Mouse (Mus musculus) midbrain, embryonic 14.5 days (tissue): ENCODE results near the gene Pou5f2. TPM values are rescaled to one million over a fixed set of nuclear protein-coding genes. Genes with fewer than 3 reads are reported as not detected.

ENCODE experiments used
- ATAC-seq: fragments of 200-750 bp; cut with Nextera tagmentation; 2 replicates; pipeline ENCODE4 v1.8.0; 2017; ENCODE audit warnings: moderate number of reproducible peaks, moderate library complexity; ENCODE audit not compliant: low FRiP score, low TSS enrichment
- DNase-seq: peaks from one replicate; pipeline ENCODE4 v3.0.0-alpha.2; 2015
- H3K27ac ChIP-seq: fragments of 300-500 bp; sonication (generic); replicated peaks from 2 replicates; pipeline ENCODE4 v1.5.1; 2014; ENCODE audit warnings: mild to moderate bottlenecking, low read depth, low read length, moderate library complexity
- H3K27me3 ChIP-seq: fragments of 300-500 bp; sonication (generic); 2 replicates; pipeline ENCODE4 v1.6.1; 2014; ENCODE audit warnings: low read length, control low read depth, mixed read lengths; ENCODE audit not compliant: control insufficient read depth, insufficient read depth
- H3K36me3 ChIP-seq: fragments of 300-500 bp; sonication (generic); 2 replicates; pipeline ENCODE4 v1.6.1; 2014; ENCODE audit warnings: low read length, control low read depth; ENCODE audit not compliant: control insufficient read depth, insufficient read depth
- H3K4me1 ChIP-seq: fragments of 300-500 bp; sonication (generic); 2 replicates; pipeline ENCODE4 v1.6.1; 2014; ENCODE audit warnings: mild to moderate bottlenecking, antibody characterized with exemption, low read length, control low read depth; ENCODE audit not compliant: control insufficient read depth, insufficient read depth
- H3K4me2 ChIP-seq: fragments of 300-500 bp; sonication (generic); 2 replicates; pipeline ENCODE4 v1.6.1; 2014; ENCODE audit warnings: mild to moderate bottlenecking, low read length, moderate library complexity
- H3K4me3 ChIP-seq: fragments of 300-500 bp; sonication (generic); replicated peaks from 2 replicates; pipeline ENCODE4 v1.5.1; 2014; ENCODE audit warnings: low read depth, low read length
- H3K9ac ChIP-seq: fragments of 300-500 bp; sonication (generic); replicated peaks from 2 replicates; pipeline ENCODE4 v1.6.1; 2014; ENCODE audit warnings: mild to moderate bottlenecking, low read length, moderate library complexity
- H3K9me3 ChIP-seq: fragments of 300-500 bp; sonication (generic); 2 replicates; pipeline ENCODE4 v1.6.1; 2016; ENCODE audit warnings: low read length, control low read depth, mixed read lengths; ENCODE audit not compliant: control insufficient read depth
- WGBS: fragments of 180-500 bp; shearing (Covaris S2); extraction: QIAGEN DNeasy Blood & Tissue Kit; methylation state at CpG from one replicate; pipeline ENCODE4 v1.1.7; 2014; 5-methylcytosine and 5-hydroxymethylcytosine counted together
- polyA plus RNA-seq: library from polyadenylated mRNA; unstranded; fragments of >200 nt; fragmentation: Nextera tagmentation; extraction: Ambion mirVana; gene quantifications from 2 replicates; pipeline ENCODE4 v1.2.1, GENCODE M21; 2014

Pou5f2 gene
- polyA plus RNA-seq, 1 experiment from 2014 or later = 0.86 TPM

DNA sequence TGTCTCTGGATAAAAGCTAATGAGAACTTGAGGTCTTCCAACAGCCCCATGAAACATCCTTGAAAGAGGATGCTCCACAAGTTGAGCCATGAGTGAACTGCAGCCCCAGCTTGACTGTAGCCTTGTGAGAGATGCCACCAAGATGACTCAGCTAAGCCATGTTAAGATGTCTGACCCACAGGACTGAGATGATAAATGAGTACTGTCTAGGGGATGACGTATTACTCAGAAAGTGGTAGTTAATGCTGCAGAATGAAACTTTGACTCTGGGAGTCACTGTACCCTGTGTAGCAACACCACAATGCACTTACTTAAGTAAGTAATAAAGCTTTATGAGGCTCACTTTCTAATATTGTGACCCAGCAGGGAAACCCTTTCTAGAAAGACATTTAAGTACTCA is 14.5 kb upstream of the Pou5f2 start:
- Histone ChIP-seq H3K27me3 (no peaks in the 10 kb centered on the region), H3K9me3 (no peaks in the 10 kb centered on the region), H3K9ac (no peak overlapping the region), H3K36me3 (no peaks in the 10 kb centered on the region), H3K4me3 (no peak overlapping the region), H3K27ac (no peak overlapping the region), H3K4me2 (no peak overlapping the region), H3K4me1 (peaks cover 8% of the 10 kb centered on the region)
- no peak for ATAC-seq
- 92% methylated on average over 1 of the region's 1 CpGs for WGBS
- DNase-seq = no peak

GRCm38 (mm10) chr13:78032821-78033220 is 8.1 kb downstream of the Pou5f2 start:
- no peak for ATAC-seq
- H3K4me3 ChIP-seq = no peak overlapping the region
- no peak overlapping the region for H3K4me2 ChIP-seq
- H3K36me3 ChIP-seq = no peaks in the 10 kb centered on the region
- DNase-seq = no peak
- no peaks in the 10 kb centered on the region for H3K27me3 ChIP-seq
- WGBS = 60% methylated on average over 1 of the region's 1 CpGs
- H3K9ac ChIP-seq = no peak overlapping the region
- H3K4me1 ChIP-seq = no peaks in the 10 kb centered on the region
- H3K9me3 ChIP-seq = no peaks in the 10 kb centered on the region
- H3K27ac ChIP-seq = no peak overlapping the region

- ATAC-seq (no peak), DNase-seq (no peak)
- 85% methylated on average over 1 of the region's 1 CpGs for WGBS
- H3K9ac ChIP-seq = no peak overlapping the region
- H3K4me1 ChIP-seq = no peaks in the 10 kb centered on the region
- H3K27ac ChIP-seq = no peak overlapping the region
- no peak overlapping the region for H3K4me3 ChIP-seq
- H3K9me3 ChIP-seq = no peaks in the 10 kb centered on the region
- no peak overlapping the region for H3K4me2 ChIP-seq
- no peaks in the 10 kb centered on the region for H3K36me3 ChIP-seq
- H3K27me3 ChIP-seq = no peaks in the 10 kb centered on the region
These were observed 12.5 kb downstream of the Pou5f2 start for GRCm38 (mm10) chr13:78037203-78037602.

GRCm38 (mm10) chr13:78043203-78043602 is 18.5 kb downstream of the Pou5f2 start:
- Histone ChIP-seq H3K27me3 (no peaks in the 10 kb centered on the region), H3K9me3 (no peaks in the 10 kb centered on the region), H3K4me1 (no peaks in the 10 kb centered on the region), H3K4me2 (no peak overlapping the region), H3K9ac (no peak overlapping the region), H3K4me3 (no peak overlapping the region), H3K36me3 (no peaks in the 10 kb centered on the region), H3K27ac (no peak overlapping the region)
- no peak for ATAC-seq
- no peak for DNase-seq
- WGBS = 60% methylated on average over 6 of the region's 6 CpGs

DNA sequence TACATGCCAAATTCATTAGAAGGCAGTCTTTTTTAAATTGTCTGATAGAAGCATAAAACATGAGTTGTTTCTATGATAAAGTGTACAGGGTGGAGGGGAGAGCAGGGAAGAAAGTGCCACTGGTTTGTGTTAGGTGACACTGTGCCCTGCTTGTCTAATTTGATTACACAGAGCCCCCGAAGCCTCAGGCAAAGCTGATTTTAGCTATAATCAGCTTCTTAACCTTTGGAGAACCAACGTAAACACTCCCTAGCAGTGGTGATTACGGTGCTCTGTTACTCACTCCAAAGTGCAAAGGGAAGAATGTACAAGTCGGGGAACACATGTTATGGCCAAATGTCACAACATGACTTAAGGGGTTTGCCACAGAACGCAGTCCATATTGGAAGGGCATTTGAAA is 20.4 kb downstream of the Pou5f2 start:
- Histone ChIP-seq H3K4me2 (no peak overlapping the region), H3K27me3 (no peaks in the 10 kb centered on the region), H3K27ac (no peak overlapping the region), H3K9me3 (no peaks in the 10 kb centered on the region), H3K4me3 (no peak overlapping the region), H3K36me3 (no peaks in the 10 kb centered on the region), H3K4me1 (no peaks in the 10 kb centered on the region), H3K9ac (no peak overlapping the region)
- 59% methylated on average over 5 of the region's 5 CpGs for WGBS
- ATAC-seq = no peak
- no peak for DNase-seq

Other genes starting within 250 kb of the Pou5f2 start
- gene Nr2f1, start 174.9 kb downstream of the Pou5f2 start, polyA plus RNA-seq = 67.5 and 72.4 TPM in 2 replicates